Mouse (Mus musculus) hematopoietic stem cell, adult 5-6 weeks (primary cell): ENCODE measurements at regions not wholly inside any gene's neighbourhood (a gene's known extent, or its start where the extent isn't known, plus 50 kb on each side); places are given as distances from the start of the nearest gene placed in this dataset.
A peak's percentile ranks its signal among the peaks of the same experiment; 100 is the strongest.

ENCODE experiments used
- ATAC-seq, 2 experiments: fragments of 125-278 bp in 1 of 2; replicated peaks in 1 of 2; 2 replicates each; pipeline ENCODE4 v1.8.0; 2016 to 2017; ENCODE audit warnings: inconsistent platforms in 2 of 2, mild to moderate bottlenecking in 2 of 2, moderate number of reproducible peaks in 2 of 2, low read depth in 1 of 2, moderate TSS enrichment in 1 of 2; ENCODE audit not compliant: low FRiP score in 2 of 2, poor library complexity in 2 of 2, severe bottlenecking in 2 of 2, insufficient read depth in 1 of 2, low TSS enrichment in 1 of 2

GRCm38 (mm10) chr12:9251772-9252171 lies 222.0 kb downstream of the Ttc32 start:
- ATAC-seq = peak in 1 of 2 experiments; percentile 66; a peak in 2 of 4 replicates

- ATAC-seq = no peak
These were observed 223.7 kb downstream of the Ttc32 start for GRCm38 (mm10) chr12:9253306-9254074.

GRCm38 (mm10) chr12:9254301-9254860 lies 224.6 kb downstream of the Ttc32 start:
- no peak for ATAC-seq

- no peak for ATAC-seq
These were observed 226.1 kb downstream of the Ttc32 start for GRCm38 (mm10) chr12:9255661-9256486.

- no peak for ATAC-seq
These were observed 226.7 kb downstream of the Ttc32 start for GRCm38 (mm10) chr12:9256487-9256820.

GRCm38 (mm10) chr12:9258221-9258620 lies 228.4 kb downstream of the Ttc32 start:
- ATAC-seq = no peak

GRCm38 (mm10) chr12:9261662-9262061 lies 231.9 kb downstream of the Ttc32 start:
- ATAC-seq = no peak

- ATAC-seq = no peak
These were observed 236.4 kb downstream of the Ttc32 start for GRCm38 (mm10) chr12:9266221-9266620.

- no peak for ATAC-seq
These were observed 241.7 kb downstream of the Ttc32 start for GRCm38 (mm10) chr12:9271484-9271883.

GRCm38 (mm10) chr12:9274181-9274580 lies 244.4 kb downstream of the Ttc32 start:
- no peak for ATAC-seq

GRCm38 (mm10) chr12:9275697-9276096 lies 245.9 kb downstream of the Ttc32 start:
- ATAC-seq = no peak

GRCm38 (mm10) chr12:9278735-9279134 lies 248.9 kb downstream of the Ttc32 start:
- no peak for ATAC-seq

GRCm38 (mm10) chr12:9279893-9280605 lies 250.3 kb downstream of the Ttc32 start:
- ATAC-seq = no peak

- ATAC-seq = no peak
These were observed 257.5 kb downstream of the Ttc32 start for GRCm38 (mm10) chr12:9287271-9287670.

GRCm38 (mm10) chr12:9292656-9293055 lies 262.9 kb downstream of the Ttc32 start:
- no peak for ATAC-seq

- no peak for ATAC-seq
These were observed 265.4 kb downstream of the Ttc32 start for GRCm38 (mm10) chr12:9295211-9295610.

- ATAC-seq = no peak
These were observed 269.3 kb downstream of the Ttc32 start for GRCm38 (mm10) chr12:9298848-9299655.
